Mouse (Mus musculus) neutrophil, adult 65 days (primary cell): Measurements from ENCODE around the gene Il10ra. TPM values are rescaled to one million over a fixed set of nuclear protein-coding genes. Genes with fewer than 3 reads are reported as not detected.

Experiments
- total RNA-seq: library from RNA; stranded (reverse); gene quantifications from 2 replicates; pipeline ENCODE4 v1.2.4, GENCODE M21; 2023

Il10ra gene
- total RNA-seq: 98.2 and 126 TPM in 2 replicates

DNA sequence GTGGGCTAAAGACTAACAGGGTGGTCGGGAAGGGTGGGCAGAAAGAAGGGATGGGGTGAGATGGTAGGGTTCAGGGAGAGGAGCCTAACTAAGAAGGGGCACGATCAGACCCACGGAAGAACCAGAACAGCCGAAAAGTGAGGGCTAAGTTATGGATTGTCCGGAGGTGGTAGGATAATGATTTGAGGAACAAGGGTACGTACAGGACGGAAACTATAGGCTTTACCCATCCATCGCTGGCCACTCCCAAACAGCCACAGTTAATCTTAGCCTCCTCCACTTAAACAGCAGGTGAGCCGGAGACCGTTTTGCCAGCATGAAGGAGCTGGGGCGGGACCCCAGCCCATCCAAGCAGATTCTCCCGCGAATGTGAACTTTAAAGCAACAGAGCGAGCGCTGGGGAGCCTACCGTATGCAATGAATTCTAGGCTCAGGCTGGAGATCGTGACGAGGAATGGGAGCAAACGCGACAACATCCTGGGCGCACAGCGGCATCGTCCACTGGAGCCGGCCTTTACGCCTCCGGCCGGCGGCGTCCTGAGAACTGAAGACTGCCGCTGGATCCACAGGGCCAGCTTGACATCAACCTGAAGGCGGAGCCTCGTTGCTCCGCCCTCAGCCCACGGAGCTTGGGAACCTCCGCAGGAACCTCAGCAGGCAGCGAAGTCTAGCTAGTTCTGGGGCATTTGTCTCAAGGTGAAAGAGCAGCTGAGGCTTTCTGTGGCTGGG lies at the start of gene Il10ra:
Gene Il10ra (minus strand): TSS at position 553 of the 729 bp plus-strand sequence.

Other genes starting within 250 kb of the Il10ra start
- gene Mpzl2, start 229.3 kb downstream of the Il10ra start, total RNA-seq: 0.11 TPM in 1 of 2 replicates, not detected in the other
- gene Mpzl3, start 214.0 kb downstream of the Il10ra start, total RNA-seq: 9.9 and 12.7 TPM in 2 replicates
- 93.4 and 131 TPM in 2 replicates for gene Jaml, start 190.0 kb downstream of the Il10ra start, total RNA-seq
- gene Scn2b, start 151.4 kb downstream of the Il10ra start, total RNA-seq: 1.5 and 2.0 TPM in 2 replicates
- 0.16 and 0.34 TPM in 2 replicates for gene Scn4b, start 130.8 kb downstream of the Il10ra start, total RNA-seq
- gene BC049352, start 87.1 kb downstream of the Il10ra start, total RNA-seq: not detected in 2 replicates
- not detected in 2 replicates for gene Tmprss4, start 65.1 kb downstream of the Il10ra start, total RNA-seq
- not detected in 2 replicates for gene Tmprss13, start 50.0 kb upstream of the Il10ra start, total RNA-seq
- gene Fxyd6, start 101.0 kb upstream of the Il10ra start, total RNA-seq: 0.23 and 0.25 TPM in 2 replicates
- not detected in 2 replicates for gene Fxyd2, start 130.5 kb upstream of the Il10ra start, total RNA-seq
- not detected in 2 replicates for gene Dscaml1, start 157.5 kb upstream of the Il10ra start, total RNA-seq